ENCODE assay signal across 25 mouse cellular contexts in the genomic region with DNA sequence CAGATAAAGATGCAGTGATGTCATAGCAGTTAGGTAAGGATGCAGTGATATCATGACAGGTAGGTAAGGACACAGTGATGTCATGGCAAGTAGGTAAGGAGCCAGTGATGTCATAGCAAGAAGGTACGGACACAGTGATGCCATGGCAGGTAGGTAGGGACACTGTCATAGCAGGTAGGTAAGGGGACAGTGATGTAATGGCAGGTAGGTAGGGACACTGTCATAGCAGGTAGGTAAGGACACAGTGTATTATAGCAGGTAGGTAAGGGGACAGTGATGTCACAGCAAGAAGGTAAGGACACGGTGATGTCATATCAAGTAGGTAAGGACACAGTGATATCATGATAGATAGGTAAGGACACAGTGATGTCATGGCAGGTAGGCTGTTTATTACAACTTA.
DNase-seq lines count a peak whose midpoint lies in the region; ATAC-seq and TF ChIP-seq lines count a peak whose summit lies in the region.
"Had no signal": no experiment of that assay in that cellular context is flagged by ENCODE, and none has a peak within 500 bp of the region (broad histone marks: within the 10 kb centered on the region; RNA-seq: fewer than 3 reads in every experiment).

No protein-coding gene starts in this region.

- no peak overlapping the region for H3K27ac ChIP-seq in hindbrain, embryonic 13.5 days
- H3K27ac ChIP-seq in hindbrain, embryonic 12.5 days: no peak overlapping the region
- no peak overlapping the region for H3K27ac ChIP-seq in kidney, postnatal 0 days
- H3K27ac ChIP-seq in midbrain, embryonic 11.5 days (ENCODE audit: low read depth, low read length): no peak overlapping the region
- H3K27ac ChIP-seq in midbrain, embryonic 10.5 days (replicated peaks): no peak overlapping the region
- no peak overlapping the region for H3K27ac ChIP-seq in stomach, postnatal 0 days (replicated peaks)
- H3K27ac ChIP-seq: forebrain, embryonic 15.5 days; limb, embryonic 15.5 days; liver, embryonic 15.5 days; neural tube, embryonic 13.5 days had no signal

- H3K4me3 ChIP-seq in hindbrain, embryonic 13.5 days: no peak overlapping the region
- no peak overlapping the region for H3K4me3 ChIP-seq in hindbrain, embryonic 12.5 days
- no peak overlapping the region for H3K4me3 ChIP-seq in kidney, postnatal 0 days (replicated peaks; ENCODE audit: low read depth, low read length)
- H3K4me3 ChIP-seq in midbrain, embryonic 11.5 days (ENCODE audit: low read depth, low read length): no peak overlapping the region
- H3K4me3 ChIP-seq in midbrain, embryonic 10.5 days: no peak overlapping the region
- no peak overlapping the region for H3K4me3 ChIP-seq in stomach, postnatal 0 days (ENCODE audit: low read depth, low read length)
- H3K4me3 ChIP-seq: forebrain, embryonic 15.5 days; limb, embryonic 15.5 days; liver, embryonic 15.5 days; neural tube, embryonic 13.5 days had no signal

- TF ChIP-seq EP300 in stomach, postnatal 0 days (optimal IDR thresholded peaks at IDR 0.05): no peak

- TF ChIP-seq CTCF in kidney, postnatal 0 days (IDR thresholded peaks at IDR 0.05; ENCODE audit: low read depth): no peak
- TF ChIP-seq CTCF in stomach, postnatal 0 days (IDR thresholded peaks at IDR 0.05; ENCODE audit: low read depth): no peak

- no peaks in the 10 kb centered on the region for H3K4me1 ChIP-seq in hindbrain, embryonic 13.5 days (replicated peaks)
- no peaks in the 10 kb centered on the region for H3K4me1 ChIP-seq in hindbrain, embryonic 12.5 days
- H3K4me1 ChIP-seq in kidney, postnatal 0 days (replicated peaks; ENCODE audit: insufficient read depth, low read length): no peaks in the 10 kb centered on the region
- no peaks in the 10 kb centered on the region for H3K4me1 ChIP-seq in midbrain, embryonic 11.5 days (ENCODE audit: control insufficient read depth, insufficient read depth, low read length)
- 0 out of 2 replicates have a peak, but pooled peaks cover 6% of the 10 kb centered on the region for H3K4me1 ChIP-seq in midbrain, embryonic 10.5 days
- H3K4me1 ChIP-seq in stomach, postnatal 0 days (replicated peaks; ENCODE audit: control insufficient read depth, insufficient read depth): no peaks in the 10 kb centered on the region
- H3K4me1 ChIP-seq: forebrain, embryonic 15.5 days; limb, embryonic 15.5 days; liver, embryonic 15.5 days; neural tube, embryonic 13.5 days had no signal

- no peaks in the 10 kb centered on the region for H3K9me3 ChIP-seq in hindbrain, embryonic 13.5 days
- no peaks in the 10 kb centered on the region for H3K9me3 ChIP-seq in hindbrain, embryonic 12.5 days (replicated peaks)
- H3K9me3 ChIP-seq in kidney, postnatal 0 days (replicated peaks; ENCODE audit: low read length): no peaks in the 10 kb centered on the region
- H3K9me3 ChIP-seq in midbrain, embryonic 11.5 days (ENCODE audit: control insufficient read depth, low read length): no peaks in the 10 kb centered on the region
- no peaks in the 10 kb centered on the region for H3K9me3 ChIP-seq in midbrain, embryonic 10.5 days (replicated peaks)
- H3K9me3 ChIP-seq in stomach, postnatal 0 days (ENCODE audit: control insufficient read depth, low read length): no peaks in the 10 kb centered on the region
- H3K9me3 ChIP-seq: forebrain, embryonic 15.5 days; limb, embryonic 15.5 days; liver, embryonic 15.5 days; neural tube, embryonic 13.5 days had no signal

- no peak overlapping the region for H3K9ac ChIP-seq in hindbrain, embryonic 13.5 days
- H3K9ac ChIP-seq in hindbrain, embryonic 12.5 days: no peak overlapping the region
- H3K9ac ChIP-seq in kidney, postnatal 0 days (ENCODE audit: low read depth, low read length): no peak overlapping the region
- H3K9ac ChIP-seq in midbrain, embryonic 11.5 days (ENCODE audit: low read length): no peak overlapping the region
- no peak overlapping the region for H3K9ac ChIP-seq in stomach, postnatal 0 days (ENCODE audit: low read length)
- H3K9ac ChIP-seq: forebrain, embryonic 15.5 days; limb, embryonic 15.5 days; liver, embryonic 15.5 days; lung, embryonic 14.5 days; neural tube, embryonic 13.5 days had no signal

- no peaks in the 10 kb centered on the region for H3K36me3 ChIP-seq in hindbrain, embryonic 13.5 days
- no peaks in the 10 kb centered on the region for H3K36me3 ChIP-seq in hindbrain, embryonic 12.5 days
- H3K36me3 ChIP-seq in kidney, postnatal 0 days (ENCODE audit: insufficient read depth, low read length): no peaks in the 10 kb centered on the region
- no peaks in the 10 kb centered on the region for H3K36me3 ChIP-seq in midbrain, embryonic 11.5 days (ENCODE audit: control insufficient read depth, insufficient read depth, low read length)
- no peaks in the 10 kb centered on the region for H3K36me3 ChIP-seq in midbrain, embryonic 10.5 days
- no peaks in the 10 kb centered on the region for H3K36me3 ChIP-seq in stomach, postnatal 0 days (ENCODE audit: control insufficient read depth, insufficient read depth, low read length)
- H3K36me3 ChIP-seq: forebrain, embryonic 15.5 days; liver, embryonic 15.5 days; neural tube, embryonic 13.5 days had no signal

- no peaks in the 10 kb centered on the region for H3K27me3 ChIP-seq in hindbrain, embryonic 13.5 days
- no peaks in the 10 kb centered on the region for H3K27me3 ChIP-seq in hindbrain, embryonic 12.5 days
- no peaks in the 10 kb centered on the region for H3K27me3 ChIP-seq in kidney, postnatal 0 days (ENCODE audit: insufficient read depth, low read length)
- no peaks in the 10 kb centered on the region for H3K27me3 ChIP-seq in midbrain, embryonic 11.5 days (ENCODE audit: control insufficient read depth, insufficient read depth, low read length)
- H3K27me3 ChIP-seq in midbrain, embryonic 10.5 days (ENCODE audit: low read depth, poor library complexity, severe bottlenecking): no peaks in the 10 kb centered on the region
- no peaks in the 10 kb centered on the region for H3K27me3 ChIP-seq in stomach, postnatal 0 days (ENCODE audit: control insufficient read depth, insufficient read depth, low read length)
- H3K27me3 ChIP-seq: forebrain, embryonic 15.5 days; limb, embryonic 15.5 days; liver, embryonic 15.5 days; neural tube, embryonic 13.5 days had no signal

- DNase-seq in kidney, postnatal 0 days (ENCODE audit: low spot score): no peak
- no peak for DNase-seq in kidney, adult 18-20 months
- no peak for DNase-seq in midbrain, embryonic 11.5 days (ENCODE audit: low spot score, missing footprints)
- DNase-seq in midbrain, embryonic 10.5 days (ENCODE audit: low spot score): no peak
- DNase-seq in stomach, postnatal 0 days (ENCODE audit: low spot score): no peak
- DNase-seq in urinary bladder, postnatal 14 days (ENCODE audit: low spot score): no peak
- DNase-seq: adrenal gland, adult 2 months; B cell, adult 2 months; cerebellum, adult 2 months; cerebellum, postnatal 14 days; gastrocnemius, postnatal 25 days; heart, postnatal 4 days; kidney, adult 8-10 months; kidney, postnatal 36 days; lung, embryonic 14.5 days; lung, postnatal 36 days; right cerebral cortex, postnatal 14 days had no signal

- 0 out of 2 replicates have a peak, but pooled peaks have one; percentile 46 for ATAC-seq in hindbrain, embryonic 13.5 days (ENCODE audit: low FRiP score)
- ATAC-seq in hindbrain, embryonic 12.5 days (ENCODE audit: low FRiP score): no peak
- 0 out of 2 replicates have a peak, but pooled peaks have one; percentile 43 for ATAC-seq in kidney, postnatal 0 days (replicated peaks; ENCODE audit: low FRiP score, low read depth)
- peak; percentile 33; the same call in 1 of the 2 replicates for ATAC-seq in midbrain, embryonic 11.5 days (ENCODE audit: low FRiP score)
- 0 out of 2 replicates have a peak, but pooled peaks have one; percentile 40 for ATAC-seq in stomach, postnatal 0 days (ENCODE audit: low FRiP score, low TSS enrichment)
- ATAC-seq: forebrain, embryonic 15.5 days; inflammation-experienced regulatory T-cells, adult 6 months had no signal

- 98% methylated on average over 2 of the region's 2 CpGs for WGBS in hindbrain, embryonic 13.5 days
- 96% methylated on average over 2 of the region's 2 CpGs for WGBS in hindbrain, embryonic 12.5 days
- WGBS in kidney, postnatal 0 days: 93% methylated on average over 2 of the region's 2 CpGs
- 89% methylated on average over 2 of the region's 2 CpGs for WGBS in midbrain, embryonic 11.5 days
- WGBS in midbrain, embryonic 10.5 days: 92% methylated on average over 2 of the region's 2 CpGs
- 95% methylated on average over 2 of the region's 2 CpGs for WGBS in stomach, postnatal 0 days

- H3K4me2 ChIP-seq in hindbrain, embryonic 13.5 days: no peak overlapping the region
- H3K4me2 ChIP-seq in hindbrain, embryonic 12.5 days (replicated peaks): no peak overlapping the region
- H3K4me2 ChIP-seq in kidney, postnatal 0 days (ENCODE audit: low read length): no peak overlapping the region
- H3K4me2 ChIP-seq in midbrain, embryonic 11.5 days: no peak overlapping the region
- no peak overlapping the region for H3K4me2 ChIP-seq in stomach, postnatal 0 days (replicated peaks; ENCODE audit: low read depth)
- H3K4me2 ChIP-seq: forebrain, embryonic 15.5 days; heart, embryonic 11.5 days; limb, embryonic 15.5 days; liver, embryonic 15.5 days; lung, embryonic 14.5 days; neural tube, embryonic 13.5 days had no signal
